Mouse (Mus musculus): ENCODE measurements around the gene Fpgs.

The Fpgs gene

GRCm38 (mm10) chr2:32671147-32671546 is 32.8 kb downstream of the Fpgs start:
- no peak for DNase-seq (ENCODE audit: low spot score)

GRCm38 (mm10) chr2:32669876-32670275 is 34.1 kb downstream of the Fpgs start:
- DNase-seq (ENCODE audit: low spot score) = no peak

- DNase-seq (ENCODE audit: low spot score) = no peak
These were observed 35.8 kb downstream of the Fpgs start for GRCm38 (mm10) chr2:32668176-32668575.

- no peak for DNase-seq (ENCODE audit: low spot score)
These were observed 36.2 kb downstream of the Fpgs start for GRCm38 (mm10) chr2:32667775-32668174.

- no peak for DNase-seq (ENCODE audit: low spot score)
These were observed 38.1 kb downstream of the Fpgs start for GRCm38 (mm10) chr2:32665853-32666252.

- DNase-seq (ENCODE audit: low spot score) = no peak
These were observed 38.6 kb downstream of the Fpgs start for GRCm38 (mm10) chr2:32665345-32665744.

- no peak for DNase-seq (ENCODE audit: low spot score)
These were observed 41.7 kb downstream of the Fpgs start for GRCm38 (mm10) chr2:32662291-32662690.

- peak; percentile 19 for DNase-seq (ENCODE audit: low spot score)
These were observed 42.3 kb downstream of the Fpgs start for GRCm38 (mm10) chr2:32661509-32662107.

- DNase-seq (ENCODE audit: low spot score) = no peak
These were observed 45.1 kb downstream of the Fpgs start for GRCm38 (mm10) chr2:32658873-32659272.

- no peak for DNase-seq (ENCODE audit: low spot score)
These were observed 48.1 kb downstream of the Fpgs start for GRCm38 (mm10) chr2:32655826-32656225.

GRCm38 (mm10) chr2:32655394-32655744 is 48.6 kb downstream of the Fpgs start:
- no peak for DNase-seq (ENCODE audit: low spot score)

- no peak for DNase-seq (ENCODE audit: low spot score)
These were observed 49.1 kb downstream of the Fpgs start for GRCm38 (mm10) chr2:32654743-32655393.

- DNase-seq (ENCODE audit: low spot score) = no peak
These were observed 50.2 kb downstream of the Fpgs start for GRCm38 (mm10) chr2:32653764-32654163.

- no peak for DNase-seq (ENCODE audit: low spot score)
These were observed 56.6 kb downstream of the Fpgs start for GRCm38 (mm10) chr2:32647366-32647765.

GRCm38 (mm10) chr2:32646379-32647056 is 57.4 kb downstream of the Fpgs start, which contains the start of gene Eng:
Gene Eng (plus strand): TSS chr2:32646595.
- DNase-seq (ENCODE audit: low spot score) = peak; percentile 24

- DNase-seq (ENCODE audit: low spot score) = peak; percentile 32
These were observed 58.3 kb downstream of the Fpgs start for GRCm38 (mm10) chr2:32645647-32646046.

GRCm38 (mm10) chr2:32644799-32645475 is 59.0 kb downstream of the Fpgs start:
- no peak for DNase-seq (ENCODE audit: low spot score)

- DNase-seq (ENCODE audit: low spot score) = no peak
These were observed 59.9 kb downstream of the Fpgs start for GRCm38 (mm10) chr2:32644083-32644482.

- DNase-seq (ENCODE audit: low spot score) = peak; percentile 27
These were observed 61.1 kb downstream of the Fpgs start for GRCm38 (mm10) chr2:32642813-32643212.

GRCm38 (mm10) chr2:32641810-32642209 is 62.1 kb downstream of the Fpgs start:
- no peak for DNase-seq (ENCODE audit: low spot score)

GRCm38 (mm10) chr2:32640550-32641051 is 63.3 kb downstream of the Fpgs start:
- DNase-seq (ENCODE audit: low spot score) = no peak

GRCm38 (mm10) chr2:32639632-32640031 is 64.3 kb downstream of the Fpgs start:
- no peak for DNase-seq (ENCODE audit: low spot score)

All from testis, postnatal 14 days (tissue).